Mouse (Mus musculus): ENCODE measurements at regions not wholly inside any gene's neighbourhood (a gene's known extent, or its start where the extent isn't known, plus 50 kb on each side); places are given as distances from the start of the nearest gene placed in this dataset.

- TF ChIP-seq EP300 (IDR thresholded peaks at IDR 0.05; ENCODE audit: insufficient read depth, low read depth, low read length) (no peak), POLR2A (IDR thresholded peaks at IDR 0.05; ENCODE audit: insufficient read depth, low read length) (no peak), CTCF (IDR thresholded peaks at IDR 0.05; ENCODE audit: low read depth, low read length) (no peak)
- Histone ChIP-seq H3K36me3 (ENCODE audit: control insufficient read depth, insufficient read depth, low read length, poor library complexity, severe bottlenecking) (no peaks in the 10 kb centered on the region), H3K9ac (ENCODE audit: low read depth, poor library complexity, severe bottlenecking) (no peak overlapping the region), H3K27me3 (ENCODE audit: control insufficient read depth, insufficient read depth, low read length, poor library complexity, severe bottlenecking) (no peaks in the 10 kb centered on the region), H3K4me3 (ENCODE audit: low read depth, low read length) (no peak overlapping the region), H3K4me1 (ENCODE audit: control insufficient read depth, insufficient read depth, low read length) (no peaks in the 10 kb centered on the region), H3K27ac (ENCODE audit: insufficient read depth, low read length) (no peak overlapping the region), H3K9me3 (replicated peaks; ENCODE audit: control insufficient read depth, insufficient read depth, low read length, poor library complexity, severe bottlenecking) (no peaks in the 10 kb centered on the region)
Measured at GRCm38 (mm10) chr2:148264111-148264730, 130.9 kb upstream of the Sstr4 start.

- Histone ChIP-seq H3K4me1 (ENCODE audit: control insufficient read depth, insufficient read depth, low read length) (no peaks in the 10 kb centered on the region), H3K4me3 (ENCODE audit: low read depth, low read length) (no peak overlapping the region), H3K9ac (ENCODE audit: low read depth, poor library complexity, severe bottlenecking) (no peak overlapping the region), H3K36me3 (ENCODE audit: control insufficient read depth, insufficient read depth, low read length, poor library complexity, severe bottlenecking) (no peaks in the 10 kb centered on the region), H3K27ac (ENCODE audit: insufficient read depth, low read length) (no peak overlapping the region), H3K27me3 (ENCODE audit: control insufficient read depth, insufficient read depth, low read length, poor library complexity, severe bottlenecking) (no peaks in the 10 kb centered on the region), H3K9me3 (replicated peaks; ENCODE audit: control insufficient read depth, insufficient read depth, low read length, poor library complexity, severe bottlenecking) (no peaks in the 10 kb centered on the region)
- no peak for TF ChIP-seq CTCF (IDR thresholded peaks at IDR 0.05; ENCODE audit: low read depth, low read length)
- TF ChIP-seq POLR2A (IDR thresholded peaks at IDR 0.05; ENCODE audit: insufficient read depth, low read length) = no peak
- no peak for TF ChIP-seq EP300 (IDR thresholded peaks at IDR 0.05; ENCODE audit: insufficient read depth, low read depth, low read length)
Measured at GRCm38 (mm10) chr2:148279200-148279599, 115.9 kb upstream of the Sstr4 start.

GRCm38 (mm10) chr2:148290326-148290725, 104.8 kb upstream of the Sstr4 start:
- H3K27me3 ChIP-seq (ENCODE audit: control insufficient read depth, insufficient read depth, low read length, poor library complexity, severe bottlenecking) = no peaks in the 10 kb centered on the region
- TF ChIP-seq CTCF (IDR thresholded peaks at IDR 0.05; ENCODE audit: low read depth, low read length) (no peak), EP300 (IDR thresholded peaks at IDR 0.05; ENCODE audit: insufficient read depth, low read depth, low read length) (no peak), POLR2A (IDR thresholded peaks at IDR 0.05; ENCODE audit: insufficient read depth, low read length) (no peak)
- no peak overlapping the region for H3K4me3 ChIP-seq (ENCODE audit: low read depth, low read length)
- no peak overlapping the region for H3K27ac ChIP-seq (ENCODE audit: insufficient read depth, low read length)
- H3K36me3 ChIP-seq (ENCODE audit: control insufficient read depth, insufficient read depth, low read length, poor library complexity, severe bottlenecking) = no peaks in the 10 kb centered on the region
- no peaks in the 10 kb centered on the region for H3K9me3 ChIP-seq (replicated peaks; ENCODE audit: control insufficient read depth, insufficient read depth, low read length, poor library complexity, severe bottlenecking)
- H3K9ac ChIP-seq (ENCODE audit: low read depth, poor library complexity, severe bottlenecking) = no peak overlapping the region
- no peaks in the 10 kb centered on the region for H3K4me1 ChIP-seq (ENCODE audit: control insufficient read depth, insufficient read depth, low read length)

- Histone ChIP-seq H3K4me1 (ENCODE audit: control insufficient read depth, insufficient read depth, low read length) (no peaks in the 10 kb centered on the region), H3K27me3 (ENCODE audit: control insufficient read depth, insufficient read depth, low read length, poor library complexity, severe bottlenecking) (no peaks in the 10 kb centered on the region), H3K9me3 (replicated peaks; ENCODE audit: control insufficient read depth, insufficient read depth, low read length, poor library complexity, severe bottlenecking) (no peaks in the 10 kb centered on the region), H3K4me3 (ENCODE audit: low read depth, low read length) (no peak overlapping the region), H3K36me3 (ENCODE audit: control insufficient read depth, insufficient read depth, low read length, poor library complexity, severe bottlenecking) (no peaks in the 10 kb centered on the region), H3K27ac (ENCODE audit: insufficient read depth, low read length) (no peak overlapping the region), H3K9ac (ENCODE audit: low read depth, poor library complexity, severe bottlenecking) (no peak overlapping the region)
- TF ChIP-seq CTCF (IDR thresholded peaks at IDR 0.05; ENCODE audit: low read depth, low read length) (no peak), EP300 (IDR thresholded peaks at IDR 0.05; ENCODE audit: insufficient read depth, low read depth, low read length) (no peak), POLR2A (IDR thresholded peaks at IDR 0.05; ENCODE audit: insufficient read depth, low read length) (no peak)
Measured at GRCm38 (mm10) chr2:148292442-148292841, 102.7 kb upstream of the Sstr4 start.

GRCm38 (mm10) chr2:148292895-148293294, 102.2 kb upstream of the Sstr4 start:
- H3K36me3 ChIP-seq (ENCODE audit: control insufficient read depth, insufficient read depth, low read length, poor library complexity, severe bottlenecking) = no peaks in the 10 kb centered on the region
- no peaks in the 10 kb centered on the region for H3K9me3 ChIP-seq (replicated peaks; ENCODE audit: control insufficient read depth, insufficient read depth, low read length, poor library complexity, severe bottlenecking)
- H3K9ac ChIP-seq (ENCODE audit: low read depth, poor library complexity, severe bottlenecking) = no peak overlapping the region
- no peaks in the 10 kb centered on the region for H3K27me3 ChIP-seq (ENCODE audit: control insufficient read depth, insufficient read depth, low read length, poor library complexity, severe bottlenecking)
- H3K4me3 ChIP-seq (ENCODE audit: low read depth, low read length) = no peak overlapping the region
- TF ChIP-seq POLR2A (IDR thresholded peaks at IDR 0.05; ENCODE audit: insufficient read depth, low read length) (no peak), EP300 (IDR thresholded peaks at IDR 0.05; ENCODE audit: insufficient read depth, low read depth, low read length) (no peak)
- H3K4me1 ChIP-seq (ENCODE audit: control insufficient read depth, insufficient read depth, low read length) = no peaks in the 10 kb centered on the region
- no peak overlapping the region for H3K27ac ChIP-seq (ENCODE audit: insufficient read depth, low read length)

GRCm38 (mm10) chr2:148300879-148301278, 94.3 kb upstream of the Sstr4 start:
- H3K36me3 ChIP-seq (ENCODE audit: control insufficient read depth, insufficient read depth, low read length, poor library complexity, severe bottlenecking) = no peaks in the 10 kb centered on the region
- H3K9ac ChIP-seq (ENCODE audit: low read depth, poor library complexity, severe bottlenecking) = no peak overlapping the region
- no peak overlapping the region for H3K27ac ChIP-seq (ENCODE audit: insufficient read depth, low read length)
- H3K4me1 ChIP-seq (ENCODE audit: control insufficient read depth, insufficient read depth, low read length) = no peaks in the 10 kb centered on the region
- H3K9me3 ChIP-seq (replicated peaks; ENCODE audit: control insufficient read depth, insufficient read depth, low read length, poor library complexity, severe bottlenecking) = no peaks in the 10 kb centered on the region
- TF ChIP-seq CTCF (IDR thresholded peaks at IDR 0.05; ENCODE audit: low read depth, low read length) = no peak
- TF ChIP-seq POLR2A (IDR thresholded peaks at IDR 0.05; ENCODE audit: insufficient read depth, low read length) = no peak
- no peak for TF ChIP-seq EP300 (IDR thresholded peaks at IDR 0.05; ENCODE audit: insufficient read depth, low read depth, low read length)
- no peaks in the 10 kb centered on the region for H3K27me3 ChIP-seq (ENCODE audit: control insufficient read depth, insufficient read depth, low read length, poor library complexity, severe bottlenecking)
- no peak overlapping the region for H3K4me3 ChIP-seq (ENCODE audit: low read depth, low read length)
